Mouse (Mus musculus) frontal cortex, postnatal 14 days (tissue): Measurements from ENCODE around the gene Olfr1198.

ENCODE experiments used
- DNase-seq, 2 experiments: peaks; one replicate each; pipeline ENCODE4 v3.0.0; 2022; ENCODE audit warnings: low spot score in 2 of 2

The Olfr1198 gene

DNA sequence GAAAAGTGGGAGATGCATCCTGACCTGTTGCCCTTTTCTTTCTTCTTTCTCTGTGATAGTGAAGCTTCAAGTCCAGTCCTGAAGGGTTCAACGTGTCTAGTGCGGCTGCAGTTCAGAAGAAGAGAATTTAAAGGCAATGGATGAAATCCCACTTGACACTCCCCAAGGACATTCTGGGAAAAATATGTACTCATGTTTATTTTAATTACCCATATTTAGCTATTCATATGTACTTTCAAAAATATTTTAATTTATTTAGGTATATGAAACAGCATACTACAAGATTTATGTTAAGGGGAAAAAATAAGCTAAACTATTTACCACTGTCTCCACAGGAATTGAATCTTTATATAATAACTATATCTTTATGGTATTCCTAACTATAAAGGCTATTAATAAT lies at the start of gene Olfr1198:
Olfr1198 (minus strand) TSS at position 101 of the 400 bp plus-strand sequence.
- DNase-seq, result no peak

DNA sequence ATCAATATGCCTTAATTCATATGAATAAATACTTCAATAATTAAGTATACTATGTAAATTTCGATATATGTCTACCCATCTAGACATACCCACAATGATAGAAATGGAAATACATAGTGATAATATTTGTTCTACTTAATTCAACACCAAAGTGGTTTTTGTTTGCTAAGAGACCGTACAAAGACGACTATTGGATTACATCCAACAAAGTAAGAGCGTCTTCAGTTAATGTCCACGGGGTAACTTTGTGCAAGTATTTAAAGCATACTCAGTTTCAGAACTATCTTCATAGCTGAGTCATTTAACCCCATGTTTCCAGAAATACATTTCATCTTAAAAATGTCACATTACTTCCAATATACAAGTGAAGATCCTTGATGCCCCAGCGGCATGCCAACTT lies 41.6 kb upstream of the Olfr1198 start, which contains the start of gene Olfr1201:
Olfr1201 (plus strand) TSS at position 301 of the 400 bp plus-strand sequence.
- DNase-seq, result no peak

DNA sequence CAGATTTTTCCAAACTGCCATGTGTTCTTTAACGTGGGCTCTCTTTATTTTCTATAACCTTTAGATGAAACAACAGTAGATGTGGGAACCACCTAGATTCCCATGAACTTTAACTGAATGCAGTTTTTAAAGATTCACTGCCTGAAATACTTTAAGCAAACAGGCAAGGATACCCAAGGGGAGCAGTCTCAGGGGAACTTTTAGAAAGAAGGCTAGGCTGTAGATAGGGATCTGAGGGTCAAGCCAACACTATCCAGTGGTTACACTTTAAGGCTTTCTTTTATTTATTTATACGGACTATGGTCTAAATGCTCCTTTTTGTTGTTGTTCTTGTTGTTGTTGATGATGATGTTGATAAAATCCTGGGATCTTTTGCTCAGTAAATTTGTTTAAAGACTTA lies 19.2 kb upstream of the Olfr1198 start, which contains the start of gene Olfr1200:
Olfr1200 (minus strand) TSS at position 101 of the 400 bp plus-strand sequence.
- no peak for DNase-seq

DNA sequence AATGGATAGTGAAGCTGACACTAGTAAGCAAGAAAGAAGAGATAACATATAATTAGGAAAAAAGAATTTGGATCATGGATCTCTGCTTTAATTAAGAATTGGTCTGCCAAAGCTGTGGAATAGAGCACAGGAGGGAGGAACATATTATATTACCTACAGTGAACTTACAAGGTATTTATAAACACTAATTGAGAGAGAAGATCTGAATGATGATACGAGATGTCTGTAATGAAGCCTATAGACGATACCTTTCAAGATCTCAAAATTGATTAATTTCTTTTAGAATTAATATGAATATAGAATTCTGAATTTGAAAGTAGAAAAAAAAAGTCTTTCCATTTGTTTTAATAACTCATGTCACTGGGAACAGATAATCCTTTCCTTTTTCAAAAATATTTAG lies 9.2 kb upstream of the Olfr1198 start, which contains the start of gene Olfr1199:
Olfr1199 (minus strand) TSS at position 101 of the 400 bp plus-strand sequence.
- no peak for DNase-seq

DNA sequence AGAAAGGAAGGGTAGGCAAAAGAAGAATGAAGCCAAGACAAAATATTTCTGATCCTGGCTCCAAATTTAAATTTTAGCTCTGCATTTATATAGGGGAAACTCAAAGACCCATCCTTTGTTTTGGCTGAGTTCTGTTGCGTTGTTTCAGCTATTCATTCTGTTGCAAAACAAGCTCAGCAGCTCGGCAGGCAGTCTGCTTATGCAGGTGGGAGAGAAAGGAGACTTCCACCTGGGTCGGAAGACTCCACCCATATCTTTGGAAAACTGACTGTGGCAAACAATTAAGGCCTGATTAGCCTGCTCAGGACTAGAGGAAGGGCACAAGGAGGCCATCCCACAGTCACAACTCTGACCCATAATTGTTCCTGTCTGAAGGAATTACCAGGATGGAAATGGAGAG lies 7.8 kb downstream of the Olfr1198 start:
- no peak for DNase-seq

DNA sequence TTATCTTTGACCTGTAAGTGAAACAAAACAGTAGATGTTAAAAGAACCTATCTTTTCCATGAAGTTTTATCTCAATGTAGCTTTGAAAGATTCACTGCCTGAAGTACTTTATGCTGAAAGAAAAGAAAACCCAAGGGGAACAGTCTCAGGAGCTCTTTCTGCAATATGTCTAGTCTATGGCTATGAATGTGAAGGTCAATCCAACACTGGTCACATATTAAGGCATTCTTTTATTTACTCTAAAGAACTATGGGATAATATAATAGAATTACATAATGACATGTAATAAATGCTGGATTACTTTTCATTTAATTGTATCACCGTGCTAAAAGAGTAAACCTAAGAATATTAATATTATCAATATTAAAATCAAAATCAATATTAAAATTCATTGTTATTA lies 18.9 kb downstream of the Olfr1198 start, which contains the start of gene Olfr1197:
Olfr1197 (minus strand) TSS at position 101 of the 400 bp plus-strand sequence.
- no peak for DNase-seq

DNA sequence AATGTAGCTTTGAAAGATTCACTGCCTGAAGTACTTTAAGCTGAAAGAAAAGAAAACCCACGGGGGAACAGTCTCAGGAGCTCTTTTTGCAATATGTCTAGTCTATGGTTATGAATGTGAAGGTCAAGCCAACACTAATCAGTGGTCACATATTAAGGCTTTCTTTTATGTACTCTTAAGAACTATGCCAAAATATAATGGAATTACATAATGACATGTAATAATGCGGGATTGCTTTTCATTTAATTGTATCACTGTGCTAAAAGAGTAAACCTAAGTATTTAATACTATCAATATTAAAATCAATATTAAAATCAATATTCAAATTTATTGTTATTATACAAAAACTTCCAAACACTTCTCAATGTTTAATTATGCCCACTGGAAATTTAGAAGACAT lies 46.7 kb downstream of the Olfr1198 start, which contains the start of gene Olfr1196:
Olfr1196 (minus strand) TSS at position 101 of the 400 bp plus-strand sequence.
- no peak for DNase-seq
